Mouse (Mus musculus): ENCODE measurements around the gene Ubap2. TPM values are rescaled to one million over a fixed set of nuclear protein-coding genes. Genes with fewer than 3 reads are reported as not detected.

Gene Ubap2
- 10 to 100 TPM; 45.8 to 58.7 (median 50.2) TPM for total RNA-seq (2022)

DNA sequence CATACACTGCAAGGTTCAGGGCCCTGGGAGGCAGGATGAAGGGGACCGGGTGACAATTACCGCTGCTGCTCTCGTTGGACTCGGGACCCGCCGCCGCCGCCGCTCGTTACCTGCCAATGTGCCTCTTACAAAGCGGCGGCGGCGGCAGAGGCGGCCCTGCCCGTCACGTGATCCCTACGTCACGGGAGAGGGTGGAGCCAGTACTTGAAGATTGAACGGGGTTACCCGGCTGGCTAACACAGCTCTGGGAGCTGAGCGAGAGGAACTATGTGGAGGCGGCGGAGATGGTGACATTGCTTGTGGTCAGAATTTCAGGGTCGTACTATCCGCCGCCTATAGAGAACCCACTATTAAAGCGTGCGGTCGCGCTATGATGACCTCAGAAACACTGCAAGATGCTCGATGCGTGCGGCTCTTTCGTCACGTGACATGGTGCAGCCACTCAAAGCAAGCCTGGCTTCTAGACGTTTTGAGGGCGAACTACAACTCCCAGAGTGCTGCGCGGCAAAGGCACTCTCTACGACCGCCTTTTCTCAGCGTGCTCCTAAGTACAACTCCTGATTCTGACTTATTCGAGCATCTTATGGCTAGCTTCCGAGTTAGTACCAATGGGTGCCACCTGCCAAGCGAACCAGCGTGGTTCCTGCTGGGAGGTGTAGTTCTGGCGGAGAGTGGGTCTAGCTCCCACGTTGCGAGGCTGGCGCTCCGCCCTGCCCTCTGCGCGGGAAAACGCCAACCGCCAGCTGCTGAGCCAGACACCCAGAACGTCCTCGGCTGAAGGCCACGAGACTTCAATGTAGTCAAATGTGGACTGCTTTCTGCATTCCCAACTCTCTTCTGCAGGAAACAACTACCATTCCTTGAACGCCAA, at the start of gene Ubap2:
Ubap2 (minus strand) TSS at position 165 of the 871 bp plus-strand sequence.
- DNase-seq (ENCODE audit: low spot score in 2 of 2), result peak; percentile 99

DNA sequence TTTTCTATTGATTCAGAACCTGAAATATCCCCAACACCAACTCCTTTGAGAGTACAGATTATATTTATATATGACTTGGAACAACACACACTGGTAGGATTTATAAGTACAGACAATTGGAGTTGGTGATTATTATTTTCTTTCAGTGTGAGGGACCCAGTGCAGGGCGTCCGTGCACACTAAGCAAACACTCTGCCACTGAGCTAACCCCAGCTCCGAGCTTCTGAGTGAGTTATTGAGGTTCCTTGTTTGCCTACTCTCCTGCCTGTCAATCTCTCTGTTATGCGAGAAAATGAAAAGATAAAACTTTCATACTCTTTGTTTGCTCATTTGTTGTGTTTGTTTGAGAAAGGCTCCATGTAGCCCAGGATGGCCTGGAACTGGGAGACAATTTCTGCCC, 46.0 kb upstream of the Ubap2 start:
- no peak for DNase-seq (ENCODE audit: low spot score in 2 of 2)

DNA sequence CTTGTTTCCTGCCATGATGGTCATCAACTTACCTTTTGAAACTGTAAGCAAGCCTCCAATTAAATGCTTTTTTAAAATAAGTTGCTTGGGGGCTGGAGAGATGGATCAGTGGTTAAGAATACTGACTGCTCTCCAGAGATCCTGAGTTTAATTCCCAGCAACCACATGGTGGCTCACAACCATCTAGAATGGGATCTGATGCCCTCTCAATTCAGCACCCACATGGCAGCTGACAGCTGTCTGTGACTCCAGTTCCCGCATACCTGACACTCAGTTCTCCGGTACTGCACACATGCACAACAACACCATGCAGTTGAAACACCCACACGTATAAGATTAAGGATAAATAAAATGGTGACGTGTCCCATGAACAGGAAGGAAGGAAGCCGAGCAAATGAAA, 43.3 kb upstream of the Ubap2 start:
- no peak for DNase-seq (ENCODE audit: low spot score in 2 of 2)

DNA sequence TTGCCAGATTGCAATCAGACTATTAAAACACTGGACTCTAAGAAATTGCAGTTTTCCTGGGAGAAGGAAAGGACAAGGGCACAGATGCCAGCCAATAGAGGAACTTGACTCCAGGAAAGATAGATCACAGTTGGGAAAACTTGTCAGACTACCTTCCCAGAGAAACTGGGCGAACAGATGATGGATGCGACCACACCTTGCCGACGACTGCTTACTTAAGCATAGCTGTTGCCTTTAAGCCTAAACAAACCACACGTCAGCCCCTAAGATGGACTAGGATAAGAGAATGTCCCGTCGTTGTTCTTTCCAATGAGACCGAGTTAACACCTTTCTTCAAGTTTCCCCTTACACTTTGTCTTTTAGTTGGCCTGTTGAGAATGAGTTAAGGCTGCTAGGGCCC, 40.2 kb upstream of the Ubap2 start:
- DNase-seq (ENCODE audit: low spot score in 2 of 2), result no peak

DNA sequence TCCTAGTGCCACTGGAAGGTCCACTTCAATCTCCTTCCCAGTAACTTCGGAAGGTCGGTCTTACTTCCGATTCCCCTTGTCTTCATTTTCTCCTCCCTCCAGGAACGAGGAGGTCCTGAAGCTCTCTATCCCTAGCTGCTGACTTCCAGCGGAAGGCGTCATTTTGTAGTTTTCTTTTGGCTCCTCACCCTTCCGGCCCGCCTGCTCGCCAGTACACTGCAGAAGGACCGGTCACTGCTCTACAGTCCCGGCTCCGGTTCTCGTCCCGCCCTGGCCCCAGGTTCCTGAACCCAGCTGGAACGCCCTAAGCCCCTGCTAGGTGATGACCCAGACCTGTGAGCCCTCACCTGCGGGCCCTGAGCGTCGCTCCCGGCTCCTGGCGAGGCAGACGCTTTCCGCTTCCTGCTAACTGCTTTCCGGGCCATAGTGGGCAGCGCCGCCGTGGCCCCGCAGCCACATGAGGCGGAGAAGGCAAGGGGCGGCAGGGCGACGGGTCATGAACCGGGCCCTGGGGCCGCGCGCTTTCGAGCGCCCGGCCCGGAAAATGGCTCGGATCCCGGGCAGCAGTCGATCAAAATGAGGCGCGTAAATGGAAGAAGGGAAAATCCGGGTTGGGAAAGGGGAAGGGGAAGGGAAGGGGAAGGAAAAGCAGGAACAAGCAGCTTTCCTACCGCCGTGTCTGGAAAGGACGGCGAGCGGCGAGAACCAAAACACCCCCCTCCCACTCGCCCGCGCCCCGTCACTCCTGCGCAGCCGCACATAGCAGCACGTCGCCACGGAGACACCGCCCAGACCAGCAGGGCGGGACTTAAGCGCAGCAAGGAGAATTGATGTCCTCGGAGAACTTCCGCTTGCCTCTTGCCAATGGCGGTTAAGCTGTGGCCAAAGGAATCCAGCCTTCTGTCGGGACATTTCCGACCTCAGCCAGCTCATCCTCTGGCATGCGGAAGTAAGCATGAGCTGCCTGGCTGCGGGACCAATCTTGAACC, 39.5 kb upstream of the Ubap2 start, which contains the start of gene Dcaf12:
Dcaf12 (minus strand) TSS at position 749 of the 989 bp plus-strand sequence.
- peak; percentile 94 for DNase-seq (ENCODE audit: low spot score in 2 of 2)

DNA sequence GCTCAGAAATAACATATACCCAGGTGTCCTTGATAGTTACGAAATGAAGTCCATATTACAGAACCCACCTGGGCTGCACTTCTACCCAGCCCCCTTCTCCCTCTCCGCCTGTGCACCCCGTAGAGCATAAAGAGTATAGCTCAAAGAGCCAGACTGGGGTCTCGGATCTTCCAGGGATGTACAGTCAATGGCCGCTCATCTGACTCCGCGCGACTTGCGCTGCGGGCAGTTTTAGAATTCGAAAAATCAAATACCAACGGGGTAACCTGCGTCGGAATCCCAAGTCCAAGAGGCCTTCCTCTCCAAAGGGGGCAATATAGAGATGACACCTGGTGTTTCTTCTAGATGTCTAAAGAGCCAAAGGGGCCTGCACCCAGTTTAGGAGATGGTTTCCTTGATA, 38.8 kb upstream of the Ubap2 start:
- DNase-seq (ENCODE audit: low spot score in 2 of 2), result no peak

DNA sequence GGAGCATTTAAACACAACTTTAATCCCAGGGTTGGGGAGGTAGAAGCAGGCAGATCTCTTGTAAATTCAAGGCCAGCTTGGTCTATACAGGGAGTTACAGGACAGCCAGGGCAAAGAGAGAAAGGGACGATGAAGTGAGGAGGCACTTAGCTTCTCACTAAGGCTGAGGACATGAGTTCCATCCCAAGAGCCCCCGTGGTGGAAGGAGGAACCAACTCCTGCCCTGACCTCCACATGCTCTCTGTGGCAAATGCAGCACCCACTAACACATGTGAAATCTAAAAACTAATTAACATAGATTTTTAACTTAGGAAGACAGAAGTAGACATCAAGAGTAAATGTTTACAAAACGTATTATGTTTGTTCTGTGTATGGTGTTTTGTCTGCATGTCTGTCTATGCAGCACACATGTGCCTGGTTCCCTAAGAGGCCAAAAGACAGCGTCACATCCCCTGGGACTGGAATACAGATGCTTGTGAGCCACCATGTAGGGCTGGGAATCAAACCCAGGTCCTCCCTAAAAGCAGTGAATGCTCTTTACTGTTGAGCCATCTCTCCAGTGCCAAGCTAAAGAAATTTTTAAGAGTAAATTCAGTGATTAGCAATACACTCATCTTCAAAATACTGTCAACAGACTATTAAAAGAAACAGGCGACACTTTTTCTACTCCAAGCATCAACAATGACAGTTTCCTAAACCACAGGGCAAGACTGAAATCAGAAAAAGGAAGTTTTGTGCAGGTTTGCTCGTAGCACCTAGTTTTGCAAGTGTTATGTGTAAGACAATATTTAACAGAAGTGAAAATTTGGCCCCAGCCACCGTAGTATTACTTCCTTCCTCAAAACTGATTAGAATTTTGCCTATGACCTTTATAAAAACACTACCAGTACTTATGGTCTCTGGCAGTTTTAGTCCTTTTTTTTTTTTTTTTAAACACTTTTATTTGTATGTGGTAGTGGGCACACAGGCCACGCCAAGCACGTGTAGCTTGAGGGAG, 35.9 kb upstream of the Ubap2 start:
- no peak for DNase-seq (ENCODE audit: low spot score in 2 of 2)

DNA sequence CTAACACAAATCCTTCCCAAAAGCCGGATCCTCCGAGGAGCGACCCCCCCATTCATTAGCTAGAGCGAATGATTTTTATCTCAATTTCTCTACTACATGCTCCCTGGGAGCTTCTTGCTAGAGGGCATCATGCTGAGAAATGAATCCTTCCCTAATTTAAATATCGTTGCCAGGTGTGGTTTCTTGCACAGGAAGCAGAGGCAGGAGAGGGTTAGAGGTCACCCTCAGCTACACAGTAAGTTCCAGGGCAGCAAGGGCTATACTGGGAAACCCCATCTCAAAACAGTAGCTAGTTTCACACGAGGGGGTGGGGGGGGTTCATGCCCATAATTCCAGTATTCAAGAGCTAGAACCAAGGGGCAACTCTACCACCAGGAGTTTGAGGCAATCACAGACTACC, 32.5 kb upstream of the Ubap2 start:
- DNase-seq (ENCODE audit: low spot score in 2 of 2), result no peak

DNA sequence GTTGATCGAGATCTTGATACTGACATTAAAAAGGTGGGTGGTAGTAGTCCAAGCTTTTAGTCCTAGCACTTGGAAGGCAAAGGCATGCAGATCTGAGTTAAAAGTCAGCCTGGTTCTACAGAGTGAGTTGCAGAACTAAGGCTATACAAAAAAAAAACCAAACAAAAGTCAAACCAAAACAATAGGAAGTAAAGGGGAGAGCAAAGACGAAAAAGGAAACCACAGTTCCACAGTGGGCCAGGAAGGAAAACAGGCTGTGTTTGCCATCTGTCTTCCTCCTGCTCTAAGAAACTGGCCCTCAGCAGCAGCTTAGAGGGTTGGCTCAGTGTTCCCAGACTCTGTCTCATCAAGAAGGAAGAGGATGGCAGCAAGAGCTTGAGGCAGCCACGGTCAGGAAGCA, 29.4 kb upstream of the Ubap2 start:
- peak; percentile 28 to 52 for DNase-seq (ENCODE audit: low spot score in 2 of 2)

DNA sequence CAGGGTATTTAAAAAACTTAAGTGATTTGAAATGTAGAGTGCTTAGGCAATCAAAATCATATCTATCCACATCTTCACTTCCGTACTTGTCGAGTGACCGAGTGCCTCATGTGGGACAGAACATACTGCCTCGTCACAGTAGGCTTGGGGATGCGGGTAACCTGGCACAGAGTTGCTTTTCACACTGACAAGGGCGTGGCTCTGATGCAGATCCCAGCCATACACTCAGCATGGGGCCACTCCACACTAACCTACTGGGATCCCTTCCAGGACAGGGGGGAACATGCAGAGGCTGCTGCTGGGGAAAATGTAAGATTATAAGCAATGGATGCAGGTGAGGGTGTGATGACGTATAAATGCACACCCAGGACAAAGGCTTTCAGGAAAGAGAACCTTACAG, 28.7 kb upstream of the Ubap2 start:
- no peak for DNase-seq (ENCODE audit: low spot score in 2 of 2)

DNA sequence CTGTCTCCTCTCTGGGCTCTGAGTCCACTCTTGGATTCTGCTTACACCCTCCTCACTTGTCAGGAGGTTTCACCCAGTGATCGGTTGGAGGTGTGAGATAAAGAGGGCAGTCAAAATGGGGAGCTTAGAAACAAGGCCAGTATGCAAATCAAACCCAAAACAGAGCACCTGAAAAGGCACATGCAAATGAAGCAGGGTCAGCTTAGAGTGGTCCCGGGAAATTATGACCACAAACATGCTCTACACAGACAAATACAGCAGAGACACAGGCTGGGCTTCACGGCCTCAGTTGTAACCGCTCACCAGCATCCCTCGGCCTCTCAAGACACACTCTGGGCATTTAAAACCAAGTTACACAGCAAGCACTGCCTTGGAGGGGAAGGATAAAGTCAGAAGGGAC, 24.0 kb upstream of the Ubap2 start:
- no peak for DNase-seq (ENCODE audit: low spot score in 2 of 2)

DNA sequence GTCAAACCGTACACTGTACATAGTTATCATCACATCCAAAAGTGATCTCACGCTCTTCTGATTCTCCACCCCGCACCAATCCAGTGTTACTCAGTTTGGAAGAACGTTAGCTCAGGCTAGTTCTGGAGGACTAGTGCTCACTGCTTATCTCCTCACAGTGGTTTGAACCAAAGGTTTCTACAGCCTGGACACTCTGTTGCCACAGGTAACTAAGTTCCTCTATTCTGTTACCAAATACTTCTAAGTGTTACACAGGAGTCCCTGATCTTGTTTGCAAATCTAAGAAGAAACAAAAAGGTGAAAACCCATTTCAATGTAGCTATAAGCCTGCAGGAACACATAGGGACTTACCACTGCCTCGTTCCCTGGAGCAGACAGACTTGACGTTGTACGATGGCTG, 21.0 kb upstream of the Ubap2 start:
- no peak for DNase-seq (ENCODE audit: low spot score in 2 of 2)

DNA sequence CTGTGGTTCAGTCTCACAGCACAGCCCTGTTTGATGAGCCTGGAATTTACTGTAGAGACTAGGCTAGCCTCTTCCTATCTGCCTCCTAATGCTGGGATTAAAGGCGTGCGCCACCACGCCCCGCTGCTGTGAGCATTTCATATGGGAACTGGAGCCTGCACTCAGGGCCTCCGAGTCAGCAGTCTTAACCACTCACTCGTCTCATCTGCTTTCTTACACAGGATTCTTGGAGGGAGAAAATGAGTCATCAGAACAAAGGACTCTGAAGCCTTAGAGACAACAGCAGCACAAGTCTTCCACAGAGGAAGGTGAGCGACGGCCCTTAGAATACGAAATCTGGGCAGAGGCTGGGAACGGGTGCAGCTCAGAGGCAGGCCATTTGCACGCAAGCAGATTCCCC, 20.6 kb upstream of the Ubap2 start:
- DNase-seq (ENCODE audit: low spot score in 2 of 2), result no peak

DNA sequence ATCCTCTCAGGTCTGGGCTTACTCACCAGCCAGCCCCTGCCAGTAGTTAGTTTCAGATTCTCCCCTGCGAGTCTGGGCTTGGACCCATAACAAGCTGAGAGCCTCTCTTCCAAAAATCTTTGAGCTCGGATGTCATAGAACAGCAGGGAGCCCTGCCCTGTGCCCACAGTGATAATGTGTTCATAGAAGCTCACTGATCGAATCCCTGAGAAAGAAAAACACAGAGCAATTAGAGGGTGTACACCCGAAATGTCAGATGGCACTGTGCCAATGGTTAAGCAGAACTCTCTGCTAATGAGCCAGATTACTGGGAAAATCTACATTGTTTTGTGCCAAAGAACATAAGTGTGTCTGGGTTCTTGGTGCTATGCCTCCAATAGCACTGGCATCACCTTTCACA, 19.0 kb upstream of the Ubap2 start:
- DNase-seq (ENCODE audit: low spot score in 2 of 2), result peak; percentile 37 to 43

DNA sequence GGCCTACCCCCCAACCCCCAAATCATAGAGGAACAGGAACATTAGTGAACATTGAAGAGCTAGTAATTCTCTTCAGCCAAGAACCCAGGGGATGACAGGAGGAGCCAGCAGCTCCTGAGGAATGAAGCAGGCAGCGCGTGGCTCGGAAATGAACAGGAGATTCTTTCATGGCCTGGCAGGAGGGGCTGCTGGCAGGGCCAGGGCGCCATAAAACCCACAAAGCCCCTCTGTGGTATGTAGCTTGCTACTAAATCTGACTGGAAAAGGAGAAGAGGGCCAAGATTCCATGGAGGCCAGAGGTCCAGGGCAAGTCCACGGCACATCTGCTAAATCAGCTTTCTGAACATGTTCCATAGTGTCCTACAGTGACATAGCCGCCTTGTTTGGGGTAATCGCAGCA, 14.9 kb upstream of the Ubap2 start:
- DNase-seq (ENCODE audit: low spot score in 2 of 2), result peak in 1 of 2 experiments; percentile 10

DNA sequence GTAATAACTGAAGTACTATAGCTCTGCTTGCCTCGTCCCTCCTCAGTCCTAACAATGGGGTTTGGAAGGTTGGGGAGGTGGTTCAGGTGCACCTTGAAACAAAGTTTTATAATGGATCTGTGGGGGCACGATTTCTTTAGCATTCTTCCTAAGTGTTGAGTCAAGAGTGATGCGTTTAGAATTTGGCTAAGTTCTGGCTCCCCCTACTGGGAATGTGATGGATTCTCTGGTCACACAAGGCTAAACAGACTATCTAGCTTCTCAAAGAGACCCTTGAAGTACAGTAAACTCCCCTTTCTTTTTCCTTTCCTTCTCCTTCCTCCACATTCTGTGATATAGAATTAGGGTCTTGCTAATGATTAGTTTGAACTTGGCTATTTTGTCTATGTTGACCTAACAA, 11.5 kb upstream of the Ubap2 start:
- DNase-seq (ENCODE audit: low spot score in 2 of 2), result peak in 1 of 2 experiments; percentile 17

DNA sequence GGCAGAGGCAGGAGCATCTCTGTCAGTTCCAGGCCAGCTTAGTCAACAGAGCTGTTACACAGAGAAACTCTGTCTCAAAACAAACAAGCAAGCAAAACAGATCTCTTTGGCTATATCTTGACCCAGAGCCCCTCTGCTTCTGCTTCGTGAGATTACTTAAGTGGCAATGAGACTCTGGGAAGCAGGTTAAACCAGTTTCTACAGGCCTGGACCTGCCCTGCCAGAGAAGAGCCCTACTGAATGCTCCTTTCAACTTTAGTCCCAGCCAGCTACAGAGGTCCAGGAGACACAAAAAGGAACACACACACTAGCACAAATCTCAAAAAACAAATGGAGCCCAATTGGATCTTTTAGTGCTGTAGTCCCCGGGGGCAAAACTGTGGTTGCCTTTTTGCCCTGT, 9.1 kb upstream of the Ubap2 start:
- no peak for DNase-seq (ENCODE audit: low spot score in 2 of 2)

DNA sequence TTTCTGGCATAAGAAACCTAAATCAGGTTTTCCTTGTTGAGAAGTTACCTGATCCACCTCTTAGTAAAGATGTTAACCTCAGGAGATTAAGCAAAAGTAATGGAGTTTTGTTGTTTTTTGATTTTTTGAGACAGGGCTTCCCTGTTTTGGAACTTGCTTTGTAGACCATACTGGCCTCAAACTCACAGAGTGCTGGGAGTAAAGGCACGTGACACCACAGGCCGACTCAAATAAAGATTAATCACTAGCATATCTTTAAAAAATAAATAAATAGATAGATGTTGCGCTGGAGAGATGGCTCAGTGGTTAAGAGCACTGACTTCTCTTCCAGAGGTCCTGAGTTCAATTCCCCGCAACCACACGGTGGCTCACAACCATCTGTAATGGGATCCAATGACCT, 983 bp upstream of the Ubap2 start:
- DNase-seq (ENCODE audit: low spot score in 2 of 2), result no peak

DNA sequence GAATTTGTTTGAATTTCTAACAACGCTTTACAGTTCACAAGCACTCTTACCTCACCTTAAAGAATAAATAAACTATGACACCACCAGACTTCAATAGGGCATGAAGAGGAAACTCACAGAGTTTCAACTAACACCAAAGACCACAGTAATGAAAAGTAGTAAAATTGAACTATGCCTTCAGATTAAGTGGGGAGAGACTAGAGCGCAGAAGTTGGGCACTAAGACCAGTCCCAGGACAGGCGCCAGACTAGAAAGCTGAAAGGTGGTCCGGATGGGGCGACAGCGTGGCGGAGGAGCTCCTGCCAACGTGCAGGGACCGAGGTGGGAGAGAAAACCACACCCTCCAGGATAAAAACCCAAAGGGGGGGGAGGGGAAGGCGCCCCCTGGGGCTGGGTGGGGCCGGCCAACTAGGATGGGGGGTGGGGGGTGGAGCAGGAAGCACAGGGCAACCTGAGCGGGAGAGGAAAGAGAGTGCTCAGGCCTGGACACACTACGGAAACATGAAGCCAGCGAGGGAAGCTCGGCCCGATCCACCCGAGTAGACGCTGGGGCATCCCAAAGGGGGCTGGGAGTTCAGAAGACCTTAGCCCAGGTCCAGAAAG, 466 bp downstream of the Ubap2 start:
- DNase-seq (ENCODE audit: low spot score in 2 of 2), result no peak

DNA sequence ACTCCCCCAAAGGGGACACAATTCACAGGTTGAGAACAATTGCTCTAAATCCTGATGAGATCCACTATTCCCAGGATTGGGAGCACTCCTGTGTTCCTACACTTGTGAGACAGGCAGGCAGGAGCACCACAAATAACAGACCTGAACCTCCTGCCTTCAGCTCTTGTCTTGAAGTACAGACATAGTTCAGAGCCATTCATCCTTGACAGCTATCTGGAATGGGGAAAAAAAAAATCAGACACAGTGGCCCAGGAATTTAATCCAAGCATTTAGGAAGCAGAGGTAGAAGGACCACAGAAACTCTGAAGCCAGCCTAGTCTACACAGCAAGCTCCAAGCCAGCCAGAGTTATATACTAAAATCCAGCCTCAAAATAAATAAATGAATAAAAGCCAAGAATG, 6.8 kb downstream of the Ubap2 start:
- DNase-seq (ENCODE audit: low spot score in 2 of 2), result no peak

DNA sequence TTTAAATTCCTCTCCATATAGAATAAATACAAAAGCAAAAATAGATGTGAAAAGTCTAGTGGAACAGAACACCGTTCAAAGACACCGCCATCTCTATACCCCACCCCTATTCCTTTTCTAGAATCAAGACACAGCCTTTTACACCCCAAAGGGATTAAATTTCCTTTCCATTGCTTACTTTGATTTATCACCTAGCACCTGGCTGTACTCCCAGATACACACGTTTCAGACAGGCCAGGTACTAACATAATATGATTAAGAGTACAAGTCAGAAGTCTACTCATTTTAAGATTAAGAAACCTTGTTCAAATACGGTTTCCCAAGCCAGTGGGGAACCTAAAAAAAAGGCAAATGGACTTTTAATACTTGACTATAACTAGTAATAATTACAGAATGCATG, 8.6 kb downstream of the Ubap2 start:
- DNase-seq (ENCODE audit: low spot score in 2 of 2), result no peak
